Comparison of ENCODE assay signal across 20 mouse cellular contexts in the genomic region with DNA sequence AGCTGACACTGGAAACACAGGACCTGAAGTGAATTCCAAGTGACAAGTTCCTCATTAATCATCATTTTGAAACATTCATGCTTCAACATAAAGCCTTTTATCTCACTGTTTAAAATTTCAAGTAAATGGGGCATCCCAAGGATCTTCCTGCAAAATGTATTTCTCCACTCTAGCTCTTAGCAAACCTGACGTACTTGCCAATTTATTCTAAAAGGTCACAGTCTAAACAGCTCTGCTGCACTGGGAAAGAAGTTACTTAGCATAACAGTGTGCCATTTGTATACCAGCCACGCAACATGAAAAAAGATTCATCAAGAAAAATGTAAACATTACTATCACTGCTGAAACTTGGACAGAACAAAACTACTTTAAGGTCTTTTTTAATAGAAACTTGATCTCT.
"Had no signal": no experiment of that assay in that cellular context is flagged by ENCODE, and none has a peak within 500 bp of the region (broad histone marks: within the 10 kb centered on the region; RNA-seq: fewer than 3 reads in every experiment).

No protein-coding gene starts in this region.

- H3K27ac ChIP-seq: kidney, postnatal 0 days; limb, embryonic 10.5 days; limb, embryonic 13.5 days; liver, embryonic 12.5 days; liver, embryonic 15.5 days; lung, embryonic 15.5 days; midbrain, embryonic 12.5 days; stomach, embryonic 15.5 days had no signal

- H3K4me3 ChIP-seq: limb, embryonic 10.5 days; limb, embryonic 13.5 days; liver, embryonic 12.5 days; liver, embryonic 15.5 days; lung, embryonic 15.5 days; megakaryocyte, embryonic 14.5 days; midbrain, embryonic 12.5 days; stomach, embryonic 15.5 days had no signal

- H3K4me2 ChIP-seq: limb, embryonic 13.5 days; liver, embryonic 12.5 days; liver, embryonic 15.5 days; lung, embryonic 15.5 days; midbrain, embryonic 12.5 days; stomach, embryonic 15.5 days had no signal

- DNase-seq: kidney, adult 2 months; kidney, postnatal 25 days; liver; lung, adult 18-20 months; lung, postnatal 10 days; lung, postnatal 36 days; right cerebral cortex, postnatal 25 days; spleen, adult 18-20 months; thymus, adult 18-20 months; thymus, postnatal 36 days had no signal

- H3K4me1 ChIP-seq: stomach, embryonic 15.5 days had no signal

- H3K27me3 ChIP-seq: limb, embryonic 13.5 days; liver, embryonic 12.5 days; liver, embryonic 15.5 days; lung, embryonic 15.5 days; megakaryocyte, embryonic 14.5 days; midbrain, embryonic 12.5 days; stomach, embryonic 15.5 days had no signal

- H3K9me3 ChIP-seq: limb, embryonic 10.5 days; limb, embryonic 13.5 days; liver, embryonic 12.5 days; liver, embryonic 15.5 days; lung, embryonic 15.5 days; stomach, embryonic 15.5 days had no signal

- H3K36me3 ChIP-seq: lung, embryonic 15.5 days; midbrain, embryonic 12.5 days; stomach, embryonic 15.5 days had no signal

- H3K9ac ChIP-seq: limb, embryonic 13.5 days; liver, embryonic 12.5 days; liver, embryonic 15.5 days; lung, embryonic 15.5 days; midbrain, embryonic 12.5 days; stomach, embryonic 15.5 days had no signal

- ATAC-seq: intestine, postnatal 0 days; liver, embryonic 12.5 days had no signal
